In the genomic region with DNA sequence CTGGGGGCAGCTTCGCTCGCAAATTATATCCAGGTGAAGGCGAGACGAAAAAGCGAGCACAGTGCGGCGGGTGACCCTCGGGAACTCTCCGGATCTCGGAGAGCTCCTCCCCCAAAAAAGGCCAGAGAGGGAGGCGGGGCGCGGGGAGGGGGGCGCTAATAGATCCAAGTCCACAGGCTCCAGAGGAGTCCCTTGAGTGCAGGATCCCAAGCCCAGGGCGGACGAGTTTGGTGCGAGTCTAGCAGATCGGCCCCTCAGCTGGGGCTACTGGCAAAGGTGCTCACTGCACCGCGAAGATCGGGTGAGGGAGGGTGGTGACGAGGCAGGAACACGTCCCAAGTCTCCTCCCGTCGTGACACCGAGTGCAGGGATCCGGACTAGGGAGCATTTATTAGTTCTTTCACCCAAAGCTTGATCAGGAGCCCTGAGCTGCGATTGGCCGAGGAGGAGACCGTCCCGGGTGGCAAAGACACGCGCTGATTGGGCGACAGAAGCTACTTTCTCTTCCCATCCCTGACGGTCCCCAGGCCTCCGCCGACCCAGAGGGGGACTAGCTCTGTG, we compare ENCODE assay signal across 8 mouse cellular contexts. TPM values are rescaled to one million over a fixed set of nuclear protein-coding genes. Genes with fewer than 3 reads are reported as not detected.
DNase-seq lines count a peak whose midpoint lies in the region; ATAC-seq and TF ChIP-seq lines count a peak whose summit lies in the region.

Gene Pax3, minus strand, starts transcription at position 384 of the 561 bp plus-strand sequence.

- H3ac ChIP-seq in C2C12 (ENCODE audit: control insufficient read depth, insufficient read length, low read depth), result peak within 1 kb of the TSS; percentile 68

- no peaks in the 10 kb centered on the region for H3K36me3 ChIP-seq in C2C12 (ENCODE audit: control insufficient read depth, insufficient read depth)
- H3K36me3 ChIP-seq in embryonic facial prominence, embryonic 15.5 days, result no peaks in the 10 kb centered on the region
- H3K36me3 ChIP-seq in intestine, embryonic 14.5 days (ENCODE audit: control insufficient read depth, insufficient read depth, low read length), result no peaks in the 10 kb centered on the region
- no peaks in the 10 kb centered on the region for H3K36me3 ChIP-seq in neural tube, embryonic 11.5 days (ENCODE audit: control insufficient read depth, insufficient read depth, low read length)

- peak within 1 kb of the TSS; percentile 66 for H3K4me2 ChIP-seq in embryonic facial prominence, embryonic 15.5 days (replicated peaks)
- peak within 1 kb of the TSS; percentile 36 for H3K4me2 ChIP-seq in intestine, embryonic 14.5 days (ENCODE audit: low read length)
- peak within 1 kb of the TSS; percentile 78 for H3K4me2 ChIP-seq in neural tube, embryonic 11.5 days (ENCODE audit: low read depth)

- peak within 1 kb of the TSS; percentile 91 for H3K27ac ChIP-seq in embryonic facial prominence, embryonic 15.5 days (replicated peaks)
- H3K27ac ChIP-seq in intestine, embryonic 14.5 days (ENCODE audit: low read depth), result no peak within 1 kb of the TSS
- H3K27ac ChIP-seq in neural tube, embryonic 11.5 days (ENCODE audit: low read depth, low read length), result peak within 1 kb of the TSS; percentile 96

- intact Hi-C loops in left cerebral cortex, postnatal 36 days (cut with DNase I), result no loop called here

- no peaks in the 10 kb centered on the region for H3K79me2 ChIP-seq in C2C12 (ENCODE audit: control insufficient read depth, insufficient read depth)

- H3K27me3 ChIP-seq in C2C12 (ENCODE audit: control insufficient read depth, insufficient read depth, insufficient read length), result no peaks in the 10 kb centered on the region
- H3K27me3 ChIP-seq in embryonic facial prominence, embryonic 15.5 days, result peaks cover 72% of the 10 kb centered on the region
- H3K27me3 ChIP-seq in intestine, embryonic 14.5 days (replicated peaks; ENCODE audit: control insufficient read depth, insufficient read depth, low read length), result peaks cover 100% of the 10 kb centered on the region
- H3K27me3 ChIP-seq in neural tube, embryonic 11.5 days (ENCODE audit: control insufficient read depth, insufficient read depth, low read length), result peaks cover 80% of the 10 kb centered on the region

- peak; percentile 65 for ATAC-seq in embryonic facial prominence, embryonic 15.5 days (ENCODE audit: insufficient number of reproducible peaks, low FRiP score, low TSS enrichment, low read depth)
- no peak for ATAC-seq in intestine, embryonic 14.5 days (replicated peaks; ENCODE audit: low FRiP score, low TSS enrichment, low read depth)
- ATAC-seq in neural tube, embryonic 11.5 days (ENCODE audit: insufficient read depth, low FRiP score, low TSS enrichment), result peak; percentile 71

- H3K9ac ChIP-seq in embryonic facial prominence, embryonic 15.5 days, result peak within 1 kb of the TSS; percentile 66
- no peak within 1 kb of the TSS for H3K9ac ChIP-seq in intestine, embryonic 14.5 days (ENCODE audit: low read length)
- H3K9ac ChIP-seq in neural tube, embryonic 11.5 days (ENCODE audit: low read length), result peak within 1 kb of the TSS; percentile 91

- H3K4me3 ChIP-seq in C2C12 (ENCODE audit: insufficient read depth, poor library complexity, severe bottlenecking), result peak within 1 kb of the TSS; percentile 21
- H3K4me3 ChIP-seq in embryonic facial prominence, embryonic 15.5 days (replicated peaks), result peak within 1 kb of the TSS; percentile 61
- peak within 1 kb of the TSS; percentile 26 for H3K4me3 ChIP-seq in intestine, embryonic 14.5 days (ENCODE audit: low read depth, low read length)
- peak within 1 kb of the TSS; percentile 69 for H3K4me3 ChIP-seq in neural tube, embryonic 11.5 days (ENCODE audit: low read depth, low read length)

- peaks cover 16% of the 10 kb centered on the region for H3K4me1 ChIP-seq in embryonic facial prominence, embryonic 15.5 days
- H3K4me1 ChIP-seq in intestine, embryonic 14.5 days (replicated peaks; ENCODE audit: control insufficient read depth, insufficient read depth, low read length), result peaks cover 7% of the 10 kb centered on the region; the same call in 1 of the 2 replicates
- peaks cover 15% of the 10 kb centered on the region for H3K4me1 ChIP-seq in neural tube, embryonic 11.5 days (ENCODE audit: control insufficient read depth, insufficient read depth, low read length)

- WGBS in embryonic facial prominence, embryonic 15.5 days, result 1% methylated on average over 37 of the region's 37 CpGs
- WGBS in intestine, embryonic 14.5 days, result 2% methylated on average over 37 of the region's 37 CpGs
- WGBS in neural tube, embryonic 11.5 days, result under 1% methylated on average over 37 of the region's 37 CpGs

- no peak for TF ChIP-seq CTCF in C2C12 (IDR thresholded peaks at IDR 0.05; ENCODE audit: control insufficient read depth, insufficient read depth, insufficient read length)

- H3K79me3 ChIP-seq in C2C12 (ENCODE audit: low read depth), result no peaks in the 10 kb centered on the region

- peak; percentile 13 to 61 for DNase-seq in adrenal gland, adult (ENCODE audit: inconsistent age in 2 of 2, low spot score in 1 of 2)
- DNase-seq in adrenal gland, postnatal 25 days, result no peak
- DNase-seq in intestine, embryonic 14.5 days (ENCODE audit: low spot score), result peak; percentile 71
- peak; percentile 87 for DNase-seq in neural tube, embryonic 11.5 days (ENCODE audit: low spot score)
- DNase-seq in right cerebral cortex, postnatal 10 days (ENCODE audit: low spot score in 2 of 2), result no peak
- no peak for DNase-seq in left cerebral cortex, postnatal 36 days (ENCODE audit: low spot score in 2 of 2)

- no peaks in the 10 kb centered on the region for H3K9me3 ChIP-seq in embryonic facial prominence, embryonic 15.5 days (replicated peaks)
- H3K9me3 ChIP-seq in intestine, embryonic 14.5 days (ENCODE audit: control insufficient read depth, low read length), result no peaks in the 10 kb centered on the region
- no peaks in the 10 kb centered on the region for H3K9me3 ChIP-seq in neural tube, embryonic 11.5 days (ENCODE audit: control insufficient read depth, low read length)

TF ChIP-seq in C2C12, 6 proteins besides CTCF, POLR2A, EP300 and RAD21:
- no peak for TF ChIP-seq MAX (IDR thresholded peaks at IDR 0.05)
- no peak for TF ChIP-seq FOSL1 (IDR thresholded peaks at IDR 0.05; ENCODE audit: insufficient read depth, low read length, poor library complexity, severe bottlenecking)
- no peak for TF ChIP-seq MYOG (IDR thresholded peaks at IDR 0.05; ENCODE audit: control insufficient read depth, extremely low read depth, insufficient read length)
- no peak for TF ChIP-seq MYOD1 (IDR thresholded peaks at IDR 0.05; ENCODE audit: control insufficient read depth, insufficient read length, low read depth)
- no peak for TF ChIP-seq CEBPB (IDR thresholded peaks at IDR 0.05; ENCODE audit: low read depth)
- TF ChIP-seq USF1 (IDR thresholded peaks at IDR 0.05; ENCODE audit: low read depth), result no peak

RNA-seq across cellular contexts. Expression of gene Pax3, which starts in this region (rescaled TPM):
- total RNA-seq in adrenal gland, postnatal 25 days (2021), result not detected in 2 replicates
- 0.23 TPM for polyA plus RNA-seq in C2C12 (2012; fragmentation: generic; extraction: Trizol)
- 47.0 and 47.2 TPM in 2 replicates for polyA plus RNA-seq in embryonic facial prominence, embryonic 15.5 days (2015; fragmentation: Nextera tagmentation; extraction: Ambion mirVana)
- polyA plus RNA-seq in intestine, embryonic 14.5 days (2014; fragmentation: Nextera tagmentation; extraction: Ambion mirVana), result not detected in 2 replicates
- 36.2 and 42.8 TPM in 2 replicates for polyA plus RNA-seq in neural tube, embryonic 11.5 days (2014; fragmentation: Nextera tagmentation; extraction: Ambion mirVana)
- not detected for total RNA-seq in left cerebral cortex, postnatal 36 days (2021)

Comparison
In these comparisons a context has a peak if more than half of its experiments do, and no peak if none do; other contexts are left out.
1. RNA of gene Pax3 (polyA plus RNA-seq): 47.0 to 47.2 TPM in embryonic facial prominence, embryonic 15.5 days and 36.2 to 42.8 TPM in neural tube, embryonic 11.5 days; 0.23 TPM in C2C12 (single experiment) and not detected in intestine, embryonic 14.5 days; every median in the first group is over 10 times any median in the second.
2. DNase-seq: peak in adrenal gland, adult (2 of 2) and neural tube, embryonic 11.5 days (single experiment); none in adrenal gland, postnatal 25 days (single experiment), right cerebral cortex, postnatal 10 days (0 of 2) and left cerebral cortex, postnatal 36 days (0 of 2).
3. Peak in DNase-seq, H3K4me3 ChIP-seq and H3K4me2 ChIP-seq in intestine, embryonic 14.5 days; RNA of the gene not detected or under 1 TPM.
4. Peak in every context shown above with its lines, with median percentiles within 50 percentile points of each other: H3K4me3 ChIP-seq and H3K4me2 ChIP-seq.